Comparison of ENCODE assay signal across 19 mouse cellular contexts in the genomic region with DNA sequence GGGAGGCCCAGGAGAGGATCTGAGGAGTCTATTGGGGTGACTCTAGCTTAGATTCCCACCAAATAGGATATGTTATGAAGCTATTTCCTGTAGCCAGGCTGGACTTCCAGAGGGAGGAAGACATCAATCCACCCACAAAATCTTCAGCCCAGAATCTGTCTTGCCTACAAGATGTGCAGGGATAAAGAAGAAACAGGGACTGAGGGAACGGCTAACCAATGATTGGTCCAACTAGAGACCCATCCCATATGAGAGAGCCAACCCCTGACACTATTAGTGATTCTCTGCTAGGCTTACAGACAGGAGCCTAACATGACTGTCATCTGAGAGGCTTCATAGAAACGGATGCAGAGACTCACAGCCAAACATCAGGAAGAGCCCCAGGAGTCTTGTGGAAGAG. TPM values are rescaled to one million over a fixed set of nuclear protein-coding genes. Genes with fewer than 3 reads are reported as not detected.
A peak's percentile ranks its signal among the peaks of the same experiment; 100 is the strongest.
DNase-seq lines count a peak whose midpoint lies in the region; ATAC-seq and TF ChIP-seq lines count a peak whose summit lies in the region.
"Had no signal": no experiment of that assay in that cellular context is flagged by ENCODE, and none has a peak within 500 bp of the region (broad histone marks: within the 10 kb centered on the region; RNA-seq: fewer than 3 reads in every experiment).

No protein-coding gene starts in this region.

- no peak for TF ChIP-seq CTCF in intestine, postnatal 0 days (IDR thresholded peaks at IDR 0.05; ENCODE audit: low read depth)
- no peak for TF ChIP-seq CTCF in lung, postnatal 0 days (IDR thresholded peaks at IDR 0.05)
- no peak for TF ChIP-seq CTCF in stomach, postnatal 0 days (IDR thresholded peaks at IDR 0.05; ENCODE audit: low read depth)

- no peak overlapping the region for H3K9ac ChIP-seq in intestine, embryonic 15.5 days
- no peak overlapping the region for H3K9ac ChIP-seq in intestine, postnatal 0 days (ENCODE audit: low read depth, low read length)
- H3K9ac ChIP-seq in lung, postnatal 0 days (replicated peaks; ENCODE audit: low read depth) = no peak overlapping the region
- no peak overlapping the region for H3K9ac ChIP-seq in stomach, postnatal 0 days (ENCODE audit: low read length)
- no peak overlapping the region for H3K9ac ChIP-seq in forebrain, embryonic 12.5 days
- H3K9ac ChIP-seq: embryonic facial prominence, embryonic 15.5 days; liver, postnatal 0 days; neural tube, embryonic 15.5 days had no signal

- TF ChIP-seq EP300 in lung, postnatal 0 days (IDR thresholded peaks at IDR 0.05) = no peak
- TF ChIP-seq EP300 in stomach, postnatal 0 days (optimal IDR thresholded peaks at IDR 0.05) = no peak

- H3K36me3 ChIP-seq in intestine, embryonic 15.5 days = no peaks in the 10 kb centered on the region
- no peaks in the 10 kb centered on the region for H3K36me3 ChIP-seq in intestine, postnatal 0 days (ENCODE audit: control insufficient read depth, insufficient read depth)
- H3K36me3 ChIP-seq in lung, postnatal 0 days (ENCODE audit: insufficient read depth, low read length) = no peaks in the 10 kb centered on the region
- no peaks in the 10 kb centered on the region for H3K36me3 ChIP-seq in stomach, postnatal 0 days (ENCODE audit: control insufficient read depth, insufficient read depth, low read length)
- H3K36me3 ChIP-seq in forebrain, embryonic 12.5 days (replicated peaks) = no peaks in the 10 kb centered on the region
- H3K36me3 ChIP-seq: embryonic facial prominence, embryonic 15.5 days; heart, embryonic 10.5 days; neural tube, embryonic 15.5 days had no signal

- no peaks in the 10 kb centered on the region for H3K27me3 ChIP-seq in intestine, embryonic 15.5 days (replicated peaks)
- no peaks in the 10 kb centered on the region for H3K27me3 ChIP-seq in intestine, postnatal 0 days (replicated peaks; ENCODE audit: control insufficient read depth, insufficient read depth, low read length)
- H3K27me3 ChIP-seq in lung, postnatal 0 days (replicated peaks; ENCODE audit: insufficient read depth, low read length) = no peaks in the 10 kb centered on the region
- no peaks in the 10 kb centered on the region for H3K27me3 ChIP-seq in stomach, postnatal 0 days (ENCODE audit: control insufficient read depth, insufficient read depth, low read length)
- H3K27me3 ChIP-seq in forebrain, embryonic 12.5 days = peaks cover 32% of the 10 kb centered on the region
- H3K27me3 ChIP-seq: embryonic facial prominence, embryonic 15.5 days; neural tube, embryonic 15.5 days had no signal

- no peak overlapping the region for H3K4me2 ChIP-seq in intestine, embryonic 15.5 days (replicated peaks)
- H3K4me2 ChIP-seq in intestine, postnatal 0 days (replicated peaks; ENCODE audit: low read depth) = no peak overlapping the region
- no peak overlapping the region for H3K4me2 ChIP-seq in lung, postnatal 0 days (replicated peaks; ENCODE audit: low read depth, low read length)
- no peak overlapping the region for H3K4me2 ChIP-seq in stomach, postnatal 0 days (replicated peaks; ENCODE audit: low read depth)
- H3K4me2 ChIP-seq in forebrain, embryonic 12.5 days = no peak overlapping the region
- H3K4me2 ChIP-seq: embryonic facial prominence, embryonic 15.5 days; neural tube, embryonic 15.5 days had no signal

- H3K27ac ChIP-seq in intestine, embryonic 15.5 days = no peak overlapping the region
- no peak overlapping the region for H3K27ac ChIP-seq in intestine, postnatal 0 days (ENCODE audit: low read depth, low read length)
- H3K27ac ChIP-seq in lung, postnatal 0 days (ENCODE audit: low read length) = no peak overlapping the region
- peak overlapping the region; percentile 56; the same call in 1 of the 2 replicates for H3K27ac ChIP-seq in stomach, postnatal 0 days (replicated peaks)
- H3K27ac ChIP-seq in forebrain, embryonic 12.5 days = no peak overlapping the region
- H3K27ac ChIP-seq: embryonic facial prominence, embryonic 15.5 days; heart, embryonic 10.5 days; neural tube, embryonic 15.5 days had no signal

- no peak overlapping the region for H3K4me3 ChIP-seq in intestine, embryonic 15.5 days (replicated peaks)
- H3K4me3 ChIP-seq in intestine, postnatal 0 days (ENCODE audit: low read depth, low read length) = no peak overlapping the region
- no peak overlapping the region for H3K4me3 ChIP-seq in lung, postnatal 0 days (ENCODE audit: low read depth, low read length)
- no peak overlapping the region for H3K4me3 ChIP-seq in stomach, postnatal 0 days (ENCODE audit: low read depth, low read length)
- H3K4me3 ChIP-seq in forebrain, embryonic 12.5 days (replicated peaks) = no peak overlapping the region
- H3K4me3 ChIP-seq: embryonic facial prominence, embryonic 15.5 days; heart, embryonic 10.5 days; neural tube, embryonic 15.5 days had no signal

- DNase-seq in lung, postnatal 0 days (ENCODE audit: low spot score) = peak; percentile 46
- DNase-seq in lung, adult 18-20 months = no peak
- peak; percentile 37 to 43 for DNase-seq in kidney, postnatal 25 days
- DNase-seq in stomach, postnatal 0 days (ENCODE audit: low spot score) = no peak
- no peak for DNase-seq in right cerebral cortex, postnatal 36 days (ENCODE audit: low spot score in 2 of 2)
- DNase-seq: cerebellum, adult 11-12 months; cerebellum, postnatal 14 days; heart, postnatal 10 days; liver, postnatal 0 days; right cerebral cortex, postnatal 14 days; thymus, postnatal 25 days had no signal

- peaks cover 10% of the 10 kb centered on the region for H3K4me1 ChIP-seq in intestine, embryonic 15.5 days (replicated peaks)
- 0 out of 2 replicates have a peak, but pooled peaks cover 7% of the 10 kb centered on the region for H3K4me1 ChIP-seq in intestine, postnatal 0 days (replicated peaks; ENCODE audit: control insufficient read depth, insufficient read depth, low read length)
- no peaks in the 10 kb centered on the region for H3K4me1 ChIP-seq in lung, postnatal 0 days (ENCODE audit: insufficient read depth, low read depth, low read length)
- H3K4me1 ChIP-seq in stomach, postnatal 0 days (replicated peaks; ENCODE audit: control insufficient read depth, insufficient read depth) = 0 out of 2 replicates have a peak, but pooled peaks cover 3% of the 10 kb centered on the region
- peaks cover 11% of the 10 kb centered on the region for H3K4me1 ChIP-seq in forebrain, embryonic 12.5 days
- H3K4me1 ChIP-seq: embryonic facial prominence, embryonic 15.5 days had no signal

- no peaks in the 10 kb centered on the region for H3K9me3 ChIP-seq in intestine, embryonic 15.5 days
- H3K9me3 ChIP-seq in intestine, postnatal 0 days (ENCODE audit: control insufficient read depth) = no peaks in the 10 kb centered on the region
- no peaks in the 10 kb centered on the region for H3K9me3 ChIP-seq in lung, postnatal 0 days (ENCODE audit: low read length)
- no peaks in the 10 kb centered on the region for H3K9me3 ChIP-seq in stomach, postnatal 0 days (ENCODE audit: control insufficient read depth, low read length)
- H3K9me3 ChIP-seq in forebrain, embryonic 12.5 days = no peaks in the 10 kb centered on the region
- H3K9me3 ChIP-seq: embryonic facial prominence, embryonic 15.5 days; heart, embryonic 10.5 days; neural tube, embryonic 15.5 days had no signal

- peak; percentile 41; the same call in 1 of the 2 replicates for ATAC-seq in intestine, embryonic 15.5 days
- ATAC-seq in intestine, postnatal 0 days = no peak
- ATAC-seq in lung, postnatal 0 days = peak; percentile 65
- ATAC-seq in stomach, postnatal 0 days (ENCODE audit: low FRiP score, low TSS enrichment) = peak; percentile 34; the same call in 1 of the 2 replicates
- no peak for ATAC-seq in forebrain, embryonic 12.5 days (ENCODE audit: low FRiP score)
- ATAC-seq: CD4-positive, CD25-positive, alpha-beta regulatory T cell, adult 4 months; liver, postnatal 0 days; midbrain, embryonic 16.5 days had no signal

- 47% methylated on average over 2 of the region's 2 CpGs for WGBS in intestine, embryonic 15.5 days
- 62% methylated on average over 2 of the region's 2 CpGs for WGBS in intestine, postnatal 0 days
- 48% methylated on average over 2 of the region's 2 CpGs for WGBS in lung, postnatal 0 days
- WGBS in stomach, postnatal 0 days = 52% methylated on average over 2 of the region's 2 CpGs
- WGBS in forebrain, embryonic 12.5 days = 54% methylated on average over 2 of the region's 2 CpGs

RNA-seq across cellular contexts. Expression of gene H2afy, which starts 7.9 kb away (rescaled TPM):
- 297 and 322 TPM in 2 replicates for polyA plus RNA-seq in intestine, embryonic 15.5 days (2015; fragmentation: Nextera tagmentation; extraction: Ambion mirVana)
- polyA plus RNA-seq in intestine, postnatal 0 days (2015; fragmentation: Nextera tagmentation; extraction: Ambion mirVana) = 132 and 138 TPM in 2 replicates
- polyA plus RNA-seq in lung, postnatal 0 days (2015; fragmentation: Nextera tagmentation; extraction: Ambion mirVana) = 126 and 138 TPM in 2 replicates
- 150 and 157 TPM in 2 replicates for polyA plus RNA-seq in stomach, postnatal 0 days (2015; fragmentation: Nextera tagmentation; extraction: Ambion mirVana)
- polyA plus RNA-seq in forebrain, embryonic 12.5 days (2016; fragmentation: Nextera tagmentation; extraction: Ambion mirVana) = 651 and 663 TPM in 2 replicates

RNA-seq across cellular contexts. Expression of gene Tifab, which starts 34.7 kb away (rescaled TPM):
- polyA plus RNA-seq in intestine, embryonic 15.5 days (2015; fragmentation: Nextera tagmentation; extraction: Ambion mirVana) = 4.1 and 4.5 TPM in 2 replicates
- 3.3 and 3.4 TPM in 2 replicates for polyA plus RNA-seq in intestine, postnatal 0 days (2015; fragmentation: Nextera tagmentation; extraction: Ambion mirVana)
- 4.8 and 6.6 TPM in 2 replicates for polyA plus RNA-seq in lung, postnatal 0 days (2015; fragmentation: Nextera tagmentation; extraction: Ambion mirVana)
- 2.1 and 2.4 TPM in 2 replicates for polyA plus RNA-seq in stomach, postnatal 0 days (2015; fragmentation: Nextera tagmentation; extraction: Ambion mirVana)
- polyA plus RNA-seq in forebrain, embryonic 12.5 days (2016; fragmentation: Nextera tagmentation; extraction: Ambion mirVana) = 0.64 and 0.77 TPM in 2 replicates

Comparison
In these comparisons a context has a peak if more than half of its experiments do, and no peak if none do; other contexts are left out.
1. ATAC-seq: peak in intestine, embryonic 15.5 days (single experiment), lung, postnatal 0 days (single experiment) and stomach, postnatal 0 days (single experiment); none in intestine, postnatal 0 days (single experiment) and forebrain, embryonic 12.5 days (single experiment).
2. DNase-seq: peak in lung, postnatal 0 days (single experiment) and kidney, postnatal 25 days (2 of 2); none in lung, adult 18-20 months (0 of 2), stomach, postnatal 0 days (single experiment) and right cerebral cortex, postnatal 36 days (0 of 2).